Mouse (Mus musculus) heart, embryonic 15.5 days (tissue): Measurements from ENCODE around the gene E2f3. TPM values are rescaled to one million over a fixed set of nuclear protein-coding genes. Genes with fewer than 3 reads are reported as not detected.

Source experiments
- ATAC-seq: fragments of 200-750 bp; cut with Nextera tagmentation; replicated peaks from 2 replicates; pipeline ENCODE4 v1.8.0; 2017; ENCODE audit warnings: low read depth, moderate TSS enrichment; ENCODE audit not compliant: insufficient number of reproducible peaks, insufficient read depth, low FRiP score
- H3K27ac ChIP-seq: fragments of 300-500 bp; sonication (generic); 2 replicates; pipeline ENCODE4 v1.5.1; 2015; ENCODE audit warnings: mild to moderate bottlenecking, inconsistent platforms
- H3K27me3 ChIP-seq: fragments of 300-500 bp; sonication (generic); 2 replicates; pipeline ENCODE4 v1.6.1; 2015; ENCODE audit warnings: inconsistent platforms
- H3K36me3 ChIP-seq: fragments of 300-500 bp; sonication (generic); 2 replicates; pipeline ENCODE4 v1.6.1; 2015; ENCODE audit warnings: mild to moderate bottlenecking, inconsistent platforms
- H3K4me1 ChIP-seq: fragments of 300-500 bp; sonication (generic); replicated peaks from 2 replicates; pipeline ENCODE4 v1.6.1; 2015; ENCODE audit warnings: inconsistent platforms
- H3K4me2 ChIP-seq: fragments of 300-500 bp; sonication (generic); 2 replicates; pipeline ENCODE4 v1.6.1; 2015; ENCODE audit warnings: inconsistent platforms, mild to moderate bottlenecking, moderate library complexity
- H3K4me3 ChIP-seq: fragments of 300-500 bp; sonication (generic); 2 replicates; pipeline ENCODE4 v1.5.1; 2015; ENCODE audit warnings: mild to moderate bottlenecking, inconsistent platforms
- H3K9ac ChIP-seq: fragments of 300-500 bp; sonication (generic); 2 replicates; pipeline ENCODE4 v1.6.1; 2015; ENCODE audit warnings: mild to moderate bottlenecking, inconsistent platforms
- H3K9me3 ChIP-seq: fragments of 300-500 bp; sonication (generic); replicated peaks from 2 replicates; pipeline ENCODE4 v1.6.1; 2016; ENCODE audit warnings: inconsistent platforms
- WGBS: fragments of 180-500 bp; shearing (Covaris S2); methylation state at CpG from one replicate; pipeline ENCODE4 v1.1.7; 2015; ENCODE audit warnings: mixed read lengths; 5-methylcytosine and 5-hydroxymethylcytosine counted together
- polyA plus RNA-seq: library from polyadenylated mRNA; unstranded; fragments of >200 nt; fragmentation: Nextera tagmentation; extraction: Ambion mirVana; gene quantifications from 2 replicates; pipeline ENCODE4 v1.2.1, GENCODE M21; 2015

Gene E2f3
- polyA plus RNA-seq, 1 experiment from 2014 or later = 6.9 TPM

DNA sequence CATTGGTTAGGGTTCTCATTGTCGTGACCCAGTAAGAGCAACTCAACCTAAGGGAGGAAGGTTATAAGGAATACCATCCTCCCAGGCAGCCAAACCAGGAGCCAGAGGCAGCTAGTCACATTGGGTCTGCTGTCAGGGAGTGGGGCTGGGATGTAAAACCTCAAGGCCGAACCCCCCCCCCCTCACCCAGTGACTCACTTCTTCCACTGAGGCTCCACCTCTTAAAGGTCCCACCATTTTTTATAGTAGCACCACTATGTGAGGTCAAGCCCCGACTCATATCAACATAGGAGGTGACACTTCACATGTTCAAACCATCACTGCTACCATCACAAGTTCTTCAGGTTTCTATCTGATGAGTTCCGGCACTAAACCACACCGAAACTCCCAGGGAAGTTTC, 19.0 kb upstream of the E2f3 start:
- Histone ChIP-seq H3K9me3 (no peaks in the 10 kb centered on the region), H3K4me2 (no peak overlapping the region), H3K27ac (no peak overlapping the region), H3K36me3 (no peaks in the 10 kb centered on the region), H3K9ac (no peak overlapping the region), H3K4me3 (no peak overlapping the region), H3K4me1 (peaks cover 5% of the 10 kb centered on the region; the same call in 1 of the 2 replicates), H3K27me3 (no peaks in the 10 kb centered on the region)
- WGBS = 80% methylated on average over 5 of the region's 5 CpGs
- ATAC-seq = no peak

DNA sequence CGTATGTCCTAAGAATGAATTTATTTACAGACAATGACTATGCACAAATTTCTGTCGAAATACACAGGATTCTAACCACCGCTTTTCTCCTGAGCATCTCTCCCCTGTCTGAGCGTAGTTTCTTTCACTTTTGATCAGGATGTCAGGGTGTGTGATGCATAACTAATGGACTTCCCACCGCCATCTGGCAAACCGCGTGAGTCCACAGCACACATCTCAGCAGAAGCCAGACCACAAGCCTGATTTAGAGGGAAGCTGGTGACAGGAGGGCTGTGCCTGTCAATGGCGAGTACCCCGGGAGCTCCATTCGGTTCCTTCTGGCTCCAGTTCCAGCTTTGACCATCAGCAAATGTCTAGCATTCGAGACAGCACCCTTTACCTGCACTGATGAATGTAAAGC, 17.3 kb upstream of the E2f3 start:
- no peak overlapping the region for H3K27ac ChIP-seq
- WGBS = 49% methylated on average over 11 of the region's 11 CpGs
- H3K4me2 ChIP-seq = peak overlapping the region; percentile 22; the same call in 1 of the 2 replicates

DNA sequence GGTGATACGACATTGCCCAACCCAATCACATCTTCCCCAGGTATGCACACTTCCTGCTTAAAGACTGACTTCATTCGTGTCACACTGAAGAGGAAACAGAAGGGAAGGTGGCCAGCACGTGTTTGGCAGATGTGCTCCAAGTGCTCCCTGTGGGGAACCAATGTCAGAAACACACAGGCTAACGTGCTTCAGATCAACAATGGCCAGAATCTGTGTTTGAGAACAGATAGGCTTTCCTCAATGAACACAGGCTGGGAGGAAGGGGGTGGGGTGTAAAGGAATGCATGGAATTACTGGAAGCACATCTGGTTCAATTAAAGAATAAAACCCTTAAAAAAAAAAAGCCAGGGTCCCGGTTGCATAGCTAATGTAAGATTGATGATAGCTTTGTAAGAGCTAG, 15.2 kb upstream of the E2f3 start:
- H3K36me3 ChIP-seq = no peaks in the 10 kb centered on the region
- no peak overlapping the region for H3K4me3 ChIP-seq
- H3K9me3 ChIP-seq = no peaks in the 10 kb centered on the region
- no peak overlapping the region for H3K9ac ChIP-seq
- H3K4me1 ChIP-seq = peaks cover 5% of the 10 kb centered on the region; the same call in 1 of the 2 replicates
- no peaks in the 10 kb centered on the region for H3K27me3 ChIP-seq
- no peak overlapping the region for H3K4me2 ChIP-seq
- ATAC-seq = no peak
- no peak overlapping the region for H3K27ac ChIP-seq
- 35% methylated on average over 5 of the region's 5 CpGs for WGBS

More for the DNA sequence above, 17.3 kb upstream of the E2f3 start:
- Histone ChIP-seq H3K4me3 (no peak overlapping the region), H3K4me1 (peaks cover 5% of the 10 kb centered on the region; the same call in 1 of the 2 replicates), H3K9ac (no peak overlapping the region), H3K9me3 (no peaks in the 10 kb centered on the region), H3K27me3 (no peaks in the 10 kb centered on the region), H3K36me3 (no peaks in the 10 kb centered on the region)
- no peak for ATAC-seq

DNA sequence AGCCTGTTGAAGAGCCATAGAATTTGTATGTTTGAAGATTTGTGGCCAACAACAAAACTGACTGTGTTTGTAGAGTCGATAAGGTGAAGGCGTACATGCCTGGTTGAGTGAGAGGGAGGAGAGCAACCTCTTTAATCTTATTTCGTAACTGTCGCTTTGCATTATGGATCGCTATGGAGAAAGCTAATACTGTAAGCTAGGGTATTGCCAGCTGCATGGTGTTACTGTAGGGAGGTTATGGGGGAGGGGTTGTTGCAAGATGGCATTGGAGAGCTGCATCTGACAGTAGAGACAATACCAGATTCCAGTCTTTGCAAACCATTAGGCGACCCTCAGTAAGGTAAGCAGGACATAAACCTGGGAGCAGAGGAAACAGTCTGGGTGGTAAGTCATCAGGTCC, 2.1 kb upstream of the E2f3 start:
- H3K9me3 ChIP-seq = no peaks in the 10 kb centered on the region
- 87% methylated on average over 6 of the region's 6 CpGs for WGBS
- no peak overlapping the region for H3K27ac ChIP-seq
- ATAC-seq = no peak
- H3K36me3 ChIP-seq = no peaks in the 10 kb centered on the region
- peaks cover 10% of the 10 kb centered on the region for H3K4me1 ChIP-seq
- no peaks in the 10 kb centered on the region for H3K27me3 ChIP-seq
- no peak overlapping the region for H3K9ac ChIP-seq
- no peak overlapping the region for H3K4me2 ChIP-seq
- no peak overlapping the region for H3K4me3 ChIP-seq

DNA sequence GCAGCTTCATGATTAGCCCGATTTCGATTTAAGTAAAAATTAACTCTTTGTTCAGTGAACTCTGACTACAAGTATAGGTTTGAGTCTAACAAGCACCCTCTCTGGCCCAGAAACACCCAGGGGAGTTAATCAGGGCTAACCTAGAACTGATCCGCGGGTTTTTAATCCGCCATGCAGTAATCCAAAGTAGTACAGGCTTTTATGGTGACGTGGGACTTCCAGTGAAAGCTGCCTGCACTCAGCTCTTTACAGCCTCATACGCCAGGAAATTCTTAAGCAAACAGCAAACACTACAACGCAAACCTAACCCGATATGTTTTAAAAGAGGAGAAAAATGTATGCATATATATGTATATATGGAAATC, 875 bp upstream of the E2f3 start:
- peaks cover 18% of the 10 kb centered on the region for H3K4me1 ChIP-seq
- H3K9me3 ChIP-seq = no peaks in the 10 kb centered on the region
- peak overlapping the region; percentile 44 for H3K9ac ChIP-seq
- peak overlapping the region; percentile 77 for H3K27ac ChIP-seq
- H3K4me2 ChIP-seq = peak overlapping the region; percentile 67
- WGBS = 11% methylated on average over 9 of the region's 9 CpGs
- H3K27me3 ChIP-seq = no peaks in the 10 kb centered on the region
- no peaks in the 10 kb centered on the region for H3K36me3 ChIP-seq
- peak overlapping the region; percentile 97 for H3K4me3 ChIP-seq
- no peak for ATAC-seq

DNA sequence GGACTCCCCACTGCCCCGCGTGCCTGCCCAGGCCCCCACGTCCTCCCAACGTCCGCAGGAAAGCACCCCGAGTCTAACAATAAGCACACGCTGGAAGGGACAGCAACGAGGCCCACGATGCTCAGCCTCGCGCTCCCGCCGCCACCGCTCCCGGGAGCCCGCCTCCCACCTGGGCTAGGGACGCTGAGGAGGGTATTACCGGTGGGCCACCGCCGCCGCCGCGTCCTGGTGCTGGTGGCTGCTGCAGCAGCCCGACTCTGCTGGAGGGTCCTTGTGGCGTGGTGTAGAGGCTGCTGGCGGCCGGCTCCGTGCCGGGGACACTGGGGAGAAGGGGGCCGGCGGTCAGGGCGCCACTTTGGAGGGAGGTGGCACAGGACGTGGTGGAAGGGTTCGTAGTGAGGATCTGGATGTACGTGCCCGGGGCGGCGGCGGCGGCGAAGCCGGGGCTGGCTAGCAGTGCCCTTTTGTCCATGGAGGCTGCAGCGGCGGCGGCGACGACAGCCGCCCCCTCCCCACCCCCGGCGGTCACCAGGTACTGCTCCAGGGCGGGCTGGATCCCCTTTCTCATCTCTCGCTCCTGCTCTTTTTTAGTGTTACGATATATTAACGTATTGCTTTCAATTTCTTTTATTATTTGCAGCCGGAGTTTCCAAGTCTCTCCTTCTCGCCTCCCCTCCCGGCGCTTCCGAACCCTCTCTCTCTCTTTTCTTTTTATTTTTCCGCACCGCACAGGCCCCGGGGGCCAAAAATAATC, 585 bp downstream of the E2f3 start:
- no peaks in the 10 kb centered on the region for H3K27me3 ChIP-seq
- ATAC-seq = no peak
- peaks cover 29% of the 10 kb centered on the region for H3K4me1 ChIP-seq
- peak overlapping the region; percentile 99 for H3K9ac ChIP-seq
- H3K9me3 ChIP-seq = no peaks in the 10 kb centered on the region
- peak overlapping the region; percentile 97 for H3K27ac ChIP-seq
- H3K36me3 ChIP-seq = no peaks in the 10 kb centered on the region
- H3K4me3 ChIP-seq = peak overlapping the region; percentile 97
- peak overlapping the region; percentile 99 for H3K4me2 ChIP-seq
- WGBS = 0% methylated on average over 62 of the region's 62 CpGs

DNA sequence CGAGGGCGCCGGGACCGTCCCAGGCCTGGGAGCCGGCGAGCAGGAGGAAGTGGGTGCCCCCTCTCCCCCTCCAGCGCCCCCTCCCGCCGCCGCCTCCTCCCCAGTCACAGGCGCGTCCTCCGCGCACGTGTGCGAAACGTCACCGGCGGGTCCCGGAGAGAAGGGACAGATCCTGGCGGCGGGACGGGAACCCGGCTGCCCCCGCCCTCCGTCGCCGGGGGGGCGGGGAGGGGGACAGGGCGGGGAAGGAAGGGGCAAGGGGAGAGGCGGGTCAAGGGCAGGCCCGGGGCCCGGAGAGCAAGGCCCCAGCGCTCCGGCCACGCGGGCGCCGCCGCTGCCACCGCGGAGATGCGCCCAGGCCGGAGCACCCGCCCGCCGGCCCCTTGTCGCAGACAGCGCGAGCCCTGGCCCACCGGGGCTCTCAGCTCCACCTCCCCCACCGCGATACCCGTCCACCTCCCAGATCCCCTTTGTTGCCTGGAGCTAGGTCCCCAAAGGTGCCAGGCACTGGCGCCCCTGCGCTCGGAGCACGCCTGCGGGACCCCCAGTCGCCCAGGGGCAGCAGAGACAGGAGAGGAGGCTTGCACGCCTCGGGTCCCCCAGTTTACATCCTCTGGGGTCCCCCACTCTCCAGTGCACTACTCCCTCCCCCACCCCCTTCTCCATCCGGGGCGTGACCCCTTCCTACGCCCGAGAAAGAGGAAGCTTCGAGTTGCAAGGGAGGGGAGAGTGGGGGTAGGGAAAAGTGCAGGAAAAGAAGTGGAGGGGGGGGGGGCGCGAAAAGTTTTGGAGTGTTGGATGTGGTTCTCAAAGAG, 1.4 kb downstream of the E2f3 start:
- no peaks in the 10 kb centered on the region for H3K27me3 ChIP-seq
- peak overlapping the region; percentile 99 for H3K9ac ChIP-seq
- ATAC-seq = peak; percentile 56
- H3K36me3 ChIP-seq = no peaks in the 10 kb centered on the region
- H3K4me1 ChIP-seq = peaks cover 36% of the 10 kb centered on the region
- WGBS = under 1% methylated on average over 49 of the region's 69 CpGs
- H3K9me3 ChIP-seq = no peaks in the 10 kb centered on the region
- H3K4me3 ChIP-seq = peak overlapping the region; percentile 97
- H3K4me2 ChIP-seq = peak overlapping the region; percentile 99
- peak overlapping the region; percentile 97 for H3K27ac ChIP-seq

DNA sequence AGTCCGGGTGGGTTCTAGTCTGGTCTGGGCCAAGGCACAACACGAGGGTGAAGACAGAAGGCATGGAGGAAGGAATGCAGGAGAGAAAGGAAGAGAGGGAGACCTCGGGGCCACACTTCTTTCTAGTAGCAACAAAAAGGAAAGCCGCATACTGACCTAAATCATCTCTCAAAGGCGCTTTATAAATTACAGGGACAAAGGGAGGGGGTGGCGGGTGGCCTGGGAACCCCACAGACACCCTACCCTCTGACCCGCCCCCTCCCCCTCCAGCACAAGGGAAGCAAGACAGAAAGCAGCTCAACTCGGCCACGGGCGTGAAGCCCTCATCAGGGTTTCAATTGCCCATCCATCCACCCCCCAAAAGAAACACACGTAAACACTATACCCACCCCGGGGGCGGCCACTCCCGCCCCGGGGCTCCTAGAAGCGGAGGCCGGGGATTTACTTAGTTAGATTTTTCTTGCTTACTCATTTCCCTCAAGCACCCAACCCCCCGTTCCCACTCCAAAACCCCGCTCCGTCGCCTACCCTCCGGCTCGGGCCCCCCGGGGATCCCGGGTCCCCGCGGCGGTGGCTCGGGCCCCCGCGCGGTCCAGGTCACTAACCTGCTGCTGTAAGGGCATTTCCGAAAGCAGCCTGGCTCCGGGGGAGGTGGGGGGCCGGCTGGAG, 2.2 kb downstream of the E2f3 start:
- no peak for ATAC-seq
- Histone ChIP-seq H3K27me3 (no peaks in the 10 kb centered on the region), H3K9me3 (no peaks in the 10 kb centered on the region), H3K36me3 (no peaks in the 10 kb centered on the region), H3K4me1 (peaks cover 45% of the 10 kb centered on the region), H3K9ac (peak overlapping the region; percentile 99), H3K27ac (peak overlapping the region; percentile 97), H3K4me3 (peak overlapping the region; percentile 97), H3K4me2 (peak overlapping the region; percentile 99)
- WGBS = under 1% methylated on average over 35 of the region's 35 CpGs

DNA sequence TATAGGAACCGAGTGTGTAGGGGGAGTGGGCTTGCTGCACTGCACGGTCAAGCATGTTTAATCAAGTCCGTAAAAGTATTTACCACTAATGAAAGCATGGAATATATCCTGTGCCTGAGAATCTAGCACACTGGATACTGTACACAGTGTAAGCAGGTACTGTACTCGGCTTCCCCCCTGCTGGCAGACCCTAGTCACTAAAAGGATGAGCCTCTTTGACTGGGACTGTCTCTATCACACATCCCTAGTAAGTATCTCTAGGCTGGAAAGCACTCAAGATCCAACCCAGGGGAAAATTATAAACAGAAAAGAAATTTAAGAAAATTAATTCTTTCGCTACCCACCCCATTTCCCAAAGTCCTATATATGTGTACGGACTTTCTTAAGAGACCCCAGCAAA, 2.8 kb downstream of the E2f3 start:
- H3K4me1 ChIP-seq = peaks cover 49% of the 10 kb centered on the region
- peak overlapping the region; percentile 99 for H3K9ac ChIP-seq
- peak overlapping the region; percentile 99 for H3K4me2 ChIP-seq
- H3K9me3 ChIP-seq = no peaks in the 10 kb centered on the region
- no peak for ATAC-seq
- WGBS = 24% methylated on average over 6 of the region's 6 CpGs
- no peaks in the 10 kb centered on the region for H3K36me3 ChIP-seq
- no peaks in the 10 kb centered on the region for H3K27me3 ChIP-seq
- H3K27ac ChIP-seq = peak overlapping the region; percentile 97
- H3K4me3 ChIP-seq = peak overlapping the region; percentile 97

DNA sequence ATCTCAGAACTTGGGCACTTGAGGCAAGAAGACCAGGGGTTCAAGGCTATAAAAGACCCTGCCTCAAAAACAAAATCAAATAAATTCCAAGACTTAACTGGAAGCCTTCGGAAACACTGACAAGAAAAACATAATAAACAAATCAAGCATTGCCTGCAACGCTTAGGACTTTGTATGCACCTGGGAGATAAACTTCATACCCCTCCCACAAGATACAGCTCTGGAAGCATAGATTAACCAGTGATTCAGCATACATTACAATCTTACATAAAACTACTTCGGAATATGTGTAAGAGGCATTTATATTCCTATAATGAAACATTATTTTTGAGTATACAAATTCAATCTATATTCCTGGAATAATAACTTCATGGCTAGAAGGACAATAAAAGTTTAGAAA, 3.5 kb downstream of the E2f3 start:
- ATAC-seq = no peak
- peaks cover 55% of the 10 kb centered on the region for H3K4me1 ChIP-seq
- no peaks in the 10 kb centered on the region for H3K36me3 ChIP-seq
- no peaks in the 10 kb centered on the region for H3K9me3 ChIP-seq
- H3K4me2 ChIP-seq = no peak overlapping the region
- H3K4me3 ChIP-seq = no peak overlapping the region
- no peaks in the 10 kb centered on the region for H3K27me3 ChIP-seq
- no peak overlapping the region for H3K9ac ChIP-seq
- WGBS = 57% methylated on average over 3 of the region's 3 CpGs
- no peak overlapping the region for H3K27ac ChIP-seq

DNA sequence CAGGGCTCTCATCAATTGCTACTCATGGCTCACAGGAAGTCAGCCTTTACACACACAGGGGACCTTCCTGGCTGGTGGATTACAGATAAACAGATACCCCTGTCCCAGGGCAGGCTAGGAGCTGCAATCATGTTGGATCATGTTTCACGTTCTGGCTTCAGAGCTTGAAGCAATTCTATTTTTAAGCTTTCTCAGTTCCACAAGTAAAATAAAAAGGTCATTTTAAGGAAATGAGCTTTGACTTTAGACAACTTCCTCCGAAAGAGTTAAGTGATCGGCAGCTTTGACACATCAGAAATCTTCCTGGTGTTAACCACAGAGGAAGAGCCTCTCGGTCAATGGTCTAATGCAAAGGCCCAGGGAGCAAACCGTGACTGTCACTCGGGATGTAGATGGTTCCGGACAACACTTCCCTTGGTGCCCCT, 6.7 kb downstream of the E2f3 start:
- Histone ChIP-seq H3K36me3 (no peaks in the 10 kb centered on the region), H3K9ac (no peak overlapping the region), H3K9me3 (no peaks in the 10 kb centered on the region), H3K27ac (0 out of 2 replicates have a peak overlapping the region, but pooled peaks have one; percentile 0), H3K27me3 (no peaks in the 10 kb centered on the region), H3K4me2 (no peak overlapping the region), H3K4me3 (no peak overlapping the region), H3K4me1 (peaks cover 57% of the 10 kb centered on the region)
- WGBS = 51% methylated on average over 7 of the region's 7 CpGs
- ATAC-seq = no peak
